Mouse (Mus musculus): ENCODE data around the gene Serpine1.

Serpine1 gene

DNA sequence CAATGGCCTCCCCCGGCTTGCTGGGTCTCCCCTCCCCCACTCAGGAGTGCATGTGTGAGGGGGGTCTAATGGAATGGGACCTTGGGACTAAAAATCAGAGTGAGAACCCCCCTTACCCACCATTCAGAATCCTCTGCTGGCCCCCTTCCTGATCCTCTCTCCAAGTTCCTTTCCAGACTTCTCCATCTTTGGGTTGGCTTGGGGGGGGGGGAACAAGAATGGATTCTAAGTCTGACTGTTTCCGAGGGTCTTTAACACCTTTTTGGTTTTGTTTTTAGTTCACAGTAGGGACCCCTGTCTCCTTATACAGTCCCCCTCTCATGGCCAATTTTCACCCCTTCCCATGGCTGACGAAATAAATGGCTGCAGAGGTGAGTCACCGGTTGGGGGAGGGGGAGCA is 46.0 kb downstream of the Serpine1 start, which contains the start of gene Vgf:
Gene Vgf (plus strand): TSS at position 301 of the 400 bp plus-strand sequence.
- DNase-seq (ENCODE audit: extremely low spot score, low read depth, low spot score): no peak

DNA sequence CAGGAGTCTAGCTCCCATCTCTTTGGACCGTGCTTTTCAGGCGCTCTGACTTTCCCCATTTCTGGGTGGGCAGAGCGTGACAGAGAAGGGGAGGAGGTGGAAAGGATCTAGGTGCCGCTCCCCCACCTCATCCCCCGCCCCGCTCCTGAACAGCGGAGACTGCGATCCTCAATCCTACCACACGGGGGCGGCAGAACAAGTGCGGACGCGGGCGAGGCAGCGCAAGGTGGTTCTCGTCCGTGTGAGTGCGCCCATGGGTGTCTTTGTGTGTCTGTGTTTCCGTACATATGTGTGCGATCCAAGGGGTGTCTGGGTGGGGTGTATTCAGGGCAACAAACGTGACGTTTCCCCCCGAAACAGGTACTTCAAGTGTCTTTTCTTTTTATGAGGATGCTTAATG is 46.9 kb downstream of the Serpine1 start:
- DNase-seq (ENCODE audit: extremely low spot score, low read depth, low spot score): no peak

GRCm38 (mm10) chr5:137024318-137024717 is 47.8 kb downstream of the Serpine1 start:
- DNase-seq (ENCODE audit: extremely low spot score, low read depth, low spot score): no peak

- DNase-seq (ENCODE audit: extremely low spot score, low read depth, low spot score): no peak
Measured at GRCm38 (mm10) chr5:137015913-137016312, 56.2 kb downstream of the Serpine1 start.

GRCm38 (mm10) chr5:137012401-137012950 is 59.6 kb downstream of the Serpine1 start:
- DNase-seq (ENCODE audit: extremely low spot score, low read depth, low spot score): no peak
